Mouse (Mus musculus) heart, postnatal 25 days (tissue): ENCODE data around the gene Rnase13. TPM values are rescaled to one million over a fixed set of nuclear protein-coding genes. Genes with fewer than 3 reads are reported as not detected.

Experiments used
- DNase-seq: peaks from one replicate; pipeline ENCODE4 v3.0.0; 2022; ENCODE audit warnings: low spot score
- intact Hi-C: fragments of 180-260 bp; cut with DNase I; formaldehyde crosslinking; loops from one replicate; pipeline ENCODE4 v1.15.1; 2025
- total RNA-seq, 2 experiments: library from RNA; stranded (reverse); gene quantifications; 2 replicates each; pipeline ENCODE4 v1.2.3; 2021

Rnase13 gene
- total RNA-seq, 2 experiments from 2014 or later, result not detected

DNA sequence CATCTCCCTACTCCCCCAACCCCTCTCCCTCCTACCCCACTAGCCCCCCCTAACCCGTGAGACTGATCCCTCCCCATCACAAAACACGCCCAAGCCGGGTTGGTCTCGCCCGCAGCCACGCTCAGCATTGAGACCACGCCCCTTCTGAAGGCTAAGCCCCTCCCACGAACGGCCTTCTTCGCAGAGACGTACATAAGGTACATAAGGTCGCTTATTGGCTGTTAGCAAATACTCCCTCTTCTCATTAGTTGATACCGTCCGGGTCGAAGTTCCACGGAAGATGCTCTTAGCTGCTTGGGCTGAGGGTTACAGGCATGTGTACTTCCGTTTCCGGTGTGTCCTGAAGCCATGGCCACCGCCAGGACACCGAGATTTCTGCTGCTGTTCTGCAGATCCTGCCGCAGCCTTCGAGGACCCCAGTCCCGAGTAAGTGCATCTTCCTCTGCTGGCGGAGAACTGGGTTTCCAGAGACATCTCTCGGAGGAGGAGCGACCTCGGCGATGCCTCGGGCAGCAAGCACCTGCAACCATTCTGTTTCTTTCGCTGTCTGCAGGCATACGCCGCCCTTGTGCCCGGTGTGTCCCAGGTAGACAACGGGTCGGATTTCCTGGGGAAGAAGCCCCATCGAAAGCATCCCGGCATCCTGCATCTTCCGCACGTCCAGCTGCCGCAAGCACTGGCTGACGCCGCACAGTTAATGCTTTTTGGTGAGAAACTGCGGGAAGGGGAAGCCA is 37.8 kb downstream of the Rnase13 start, which contains the start of gene Mettl17:
Mettl17 (plus strand) TSS at position 245 of the 734 bp plus-strand sequence.
- DNase-seq, result peak; percentile 83
- intact Hi-C loops, result loop anchor here (5.0 to 10.0 kb wide), 2 partner anchors 50 to 418 kb away; no protein-coding TSS in a partner anchor

DNA sequence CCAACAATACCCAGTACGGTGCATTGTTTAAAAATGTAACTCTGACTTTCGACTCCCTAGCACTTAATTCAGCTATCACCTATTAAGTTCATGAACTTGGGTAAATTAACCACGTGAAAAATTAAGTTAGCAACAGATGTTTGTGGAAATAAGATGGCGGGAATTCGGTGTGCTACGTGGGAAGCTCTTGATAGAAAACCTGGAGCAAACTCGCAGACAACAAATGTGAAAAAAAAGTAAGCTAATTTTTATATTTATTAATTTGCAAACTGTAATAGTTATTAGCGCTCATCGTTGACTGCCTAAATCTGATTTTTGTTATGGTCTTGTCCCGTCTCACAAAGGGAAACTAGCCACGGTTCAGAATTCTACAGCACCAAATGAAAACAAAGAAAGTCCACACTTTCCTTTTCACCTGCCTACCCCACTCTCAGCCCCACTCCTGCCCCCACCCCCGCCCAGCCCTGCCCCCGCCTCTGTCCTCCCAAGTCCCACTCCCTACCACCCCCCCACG is 38.5 kb downstream of the Rnase13 start:
- intact Hi-C loops, result loop anchor here (10.0 kb wide), 1 partner anchor 51 kb away; no protein-coding TSS in a partner anchor
- no peak for DNase-seq

DNA sequence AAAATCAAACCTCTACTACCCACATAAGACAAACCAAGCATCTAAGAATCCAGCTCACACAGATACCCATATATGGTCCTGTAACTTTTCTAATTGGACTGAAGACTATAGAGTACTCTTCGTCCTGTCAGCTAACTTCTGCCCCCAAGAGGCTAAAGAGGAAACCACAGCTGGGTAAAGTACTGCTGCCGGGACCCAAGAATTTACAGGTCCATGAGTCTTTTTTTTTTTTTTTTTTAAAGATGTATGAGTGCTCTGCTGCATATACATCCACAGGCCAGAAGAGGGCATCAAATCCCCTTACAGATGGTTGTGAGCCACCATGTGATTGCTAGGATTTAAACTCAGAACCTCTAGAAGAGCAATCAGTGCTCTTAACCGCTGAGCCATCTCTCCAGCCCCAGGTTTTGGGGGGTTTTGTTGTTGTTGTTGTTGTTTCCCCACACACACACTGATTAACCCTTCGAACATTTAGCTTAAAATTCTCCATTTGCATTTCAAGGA is 39.0 kb downstream of the Rnase13 start:
- DNase-seq, result peak; percentile 30
- intact Hi-C loops, result loop anchor here (10.0 kb wide), 1 partner anchor 51 kb away; no protein-coding TSS in a partner anchor

DNA sequence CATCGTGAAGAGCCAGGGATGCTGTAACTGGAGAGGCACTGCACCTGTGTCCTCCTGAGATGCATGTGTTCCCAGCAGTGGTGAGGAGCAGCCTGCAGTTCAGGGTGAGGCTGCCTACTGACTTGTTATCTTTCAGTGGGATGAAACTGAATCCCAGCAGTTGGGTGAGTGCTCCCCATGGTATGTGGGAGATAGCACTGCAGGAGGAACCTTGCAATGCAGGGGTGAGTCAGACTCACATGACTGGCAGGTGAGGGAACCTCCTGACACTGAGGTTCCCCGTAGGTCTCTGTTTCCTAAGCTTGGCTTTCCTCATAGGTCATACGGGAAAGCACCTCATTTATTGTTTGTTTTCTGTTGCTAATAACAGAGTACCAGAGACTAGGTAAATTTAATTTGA is 45.1 kb downstream of the Rnase13 start:
- intact Hi-C loops, result no loop called here
- no peak for DNase-seq

DNA sequence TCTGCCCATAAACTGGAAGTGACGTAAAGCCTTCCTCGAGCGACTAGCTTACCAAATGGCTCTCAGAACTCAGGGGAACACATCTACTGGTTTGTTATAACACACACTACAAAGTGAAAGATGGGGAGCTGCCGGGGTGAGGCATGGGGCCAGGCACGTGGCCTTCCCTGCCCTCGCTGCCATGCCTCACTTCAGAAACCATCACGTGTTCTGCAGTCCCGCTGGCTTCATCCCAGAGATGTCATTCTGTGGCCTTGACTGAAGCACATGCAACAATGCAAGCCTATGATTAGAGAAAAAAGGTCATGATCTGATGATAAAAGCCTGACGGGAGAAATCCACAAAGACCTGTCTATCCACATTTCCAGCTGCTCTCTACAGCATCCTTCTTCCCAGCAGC is 50.8 kb downstream of the Rnase13 start:
- DNase-seq, result no peak
- intact Hi-C loops, result no loop called here

Other genes starting within 250 kb of the Rnase13 start
- gene Gm17079, start 227.3 kb downstream of the Rnase13 start, total RNA-seq, result not detected
- gene Gm5800, start 205.6 kb downstream of the Rnase13 start, total RNA-seq, result not detected
- not detected for gene Ang4, start 149.2 kb downstream of the Rnase13 start, total RNA-seq
- not detected for gene AY358078, start 122.7 kb downstream of the Rnase13 start, total RNA-seq
- gene Ear6, start 69.1 kb downstream of the Rnase13 start, total RNA-seq, result not detected
- gene Mettl17, start 37.9 kb downstream of the Rnase13 start, total RNA-seq, result 10 to 100 TPM; 19.8 to 20.9 TPM
- under 1 TPM in 1 of 2 experiments, not detected in 1; 0.36 TPM for gene Slc39a2, start 29.9 kb downstream of the Rnase13 start, total RNA-seq
- gene Ndrg2, start 8.6 kb downstream of the Rnase13 start, total RNA-seq, result 1,000 to 10,000 TPM; 1,299 to 1,387 TPM
- not detected for gene Tppp2, start 4.3 kb downstream of the Rnase13 start, total RNA-seq
- gene Arhgef40, start 61.9 kb upstream of the Rnase13 start, total RNA-seq, result 10 to 100 TPM; 31.2 to 41.2 TPM
- gene Tmem253, start 92.9 kb upstream of the Rnase13 start, total RNA-seq, result 1 to 10 TPM; 3.3 to 3.9 TPM
- 10 to 100 TPM; 24.8 to 29.0 TPM for gene Zfp219, start 98.0 kb upstream of the Rnase13 start, total RNA-seq
- not detected for gene Olfr221, start 119.7 kb upstream of the Rnase13 start, total RNA-seq
- gene Hnrnpc, start 181.3 kb upstream of the Rnase13 start, total RNA-seq, result 100 to 1,000 TPM; 132 to 147 TPM
- gene Rpgrip1, start 187.9 kb upstream of the Rnase13 start, total RNA-seq, result not detected